Mouse (Mus musculus) retina, postnatal 7 days (tissue): Measurements from ENCODE around the gene Ehmt1.
"Not testable (repeated sequence)": the region's sequence is repeated elsewhere in the genome, so short reads cannot be mapped to it uniquely, and the experiment has no call there.

Source experiments
- DNase-seq: peaks from one replicate; pipeline ENCODE4 v3.0.0-alpha.2; 2012; ENCODE audit warnings: low read depth, low spot score

Gene Ehmt1

GRCm38 (mm10) chr2:24918930-24919838, at the start of gene Ehmt1:
Gene Ehmt1, minus strand, starts transcription at chr2:24919614.
- peak; percentile 91 for DNase-seq

DNA sequence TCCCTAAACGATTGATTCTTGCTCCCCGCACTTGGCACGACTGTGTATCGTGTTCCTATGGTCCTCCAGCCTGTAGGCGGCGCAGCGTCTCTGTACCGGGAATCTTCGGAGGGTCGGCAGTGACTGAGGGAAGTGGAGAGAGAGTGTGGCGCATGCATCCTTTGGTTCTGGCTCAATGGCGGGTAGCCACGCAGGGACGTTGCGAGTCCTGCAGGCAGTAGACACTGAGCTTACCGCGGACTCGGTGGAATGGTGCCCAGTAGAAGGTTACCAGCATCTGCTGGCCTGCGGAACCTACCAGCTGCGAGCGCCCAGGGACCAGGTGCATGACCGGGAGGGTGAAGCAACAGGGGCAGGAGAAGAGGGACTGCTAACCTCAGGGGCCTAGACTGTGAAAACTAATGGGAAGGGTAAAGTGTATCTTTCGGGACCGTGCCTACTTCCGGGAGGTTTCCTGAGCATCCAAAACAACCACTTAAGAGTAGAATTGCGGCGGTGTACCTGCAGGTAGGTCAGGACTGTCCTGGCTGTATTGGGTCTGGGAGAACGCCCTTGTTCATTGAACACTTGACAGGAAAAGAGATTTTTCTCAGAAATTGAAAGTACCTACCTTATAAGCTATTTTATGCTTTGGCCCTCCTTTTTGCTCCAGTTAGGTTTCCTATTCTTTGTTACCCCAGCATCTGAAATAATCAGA, 43.0 kb upstream of the Ehmt1 start, which contains the start of gene Dph7:
Gene Dph7 (plus strand): TSS at position 97 of the 697 bp plus-strand sequence.
- DNase-seq = peak; percentile 78

DNA sequence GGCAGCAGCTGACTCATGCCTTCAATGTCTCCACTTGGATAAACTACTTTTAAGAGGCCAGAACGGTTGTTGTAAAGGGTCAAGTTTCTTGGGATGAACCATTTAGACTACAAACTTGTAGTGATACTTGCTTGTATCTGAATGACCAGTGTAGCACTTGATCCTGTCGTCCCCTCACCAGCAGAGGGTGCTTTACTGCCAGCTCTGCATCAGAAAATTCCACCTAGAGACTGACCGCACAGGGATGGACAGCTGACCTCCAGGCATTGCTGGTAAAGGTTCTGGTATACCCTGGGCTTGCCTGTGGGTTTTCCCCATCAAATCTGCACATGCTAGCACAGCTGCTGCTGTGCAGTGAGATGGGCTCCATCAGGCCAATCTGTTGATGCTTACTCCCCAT, 41.5 kb upstream of the Ehmt1 start:
- DNase-seq = no peak

GRCm38 (mm10) chr2:24952537-24953055, 33.2 kb upstream of the Ehmt1 start:
- DNase-seq = no peak

DNA sequence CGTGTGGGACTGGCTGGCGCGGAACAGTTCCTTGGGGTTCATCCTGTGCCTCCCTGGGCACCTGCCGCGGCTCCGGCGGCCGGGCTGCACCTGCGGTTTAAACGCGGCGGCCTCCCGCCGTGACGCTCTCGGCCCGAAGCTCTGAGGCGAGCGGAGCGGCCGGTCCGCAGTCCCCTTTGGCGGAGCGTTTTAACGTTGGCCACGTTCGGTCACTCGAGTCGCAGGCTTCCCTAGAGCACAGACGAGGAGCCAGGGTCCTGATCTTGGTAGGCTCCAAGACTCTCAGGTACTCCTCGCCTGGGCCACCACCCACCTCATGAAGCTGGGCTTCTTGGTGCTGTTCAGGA, 30.7 kb upstream of the Ehmt1 start:
- DNase-seq = no peak

DNA sequence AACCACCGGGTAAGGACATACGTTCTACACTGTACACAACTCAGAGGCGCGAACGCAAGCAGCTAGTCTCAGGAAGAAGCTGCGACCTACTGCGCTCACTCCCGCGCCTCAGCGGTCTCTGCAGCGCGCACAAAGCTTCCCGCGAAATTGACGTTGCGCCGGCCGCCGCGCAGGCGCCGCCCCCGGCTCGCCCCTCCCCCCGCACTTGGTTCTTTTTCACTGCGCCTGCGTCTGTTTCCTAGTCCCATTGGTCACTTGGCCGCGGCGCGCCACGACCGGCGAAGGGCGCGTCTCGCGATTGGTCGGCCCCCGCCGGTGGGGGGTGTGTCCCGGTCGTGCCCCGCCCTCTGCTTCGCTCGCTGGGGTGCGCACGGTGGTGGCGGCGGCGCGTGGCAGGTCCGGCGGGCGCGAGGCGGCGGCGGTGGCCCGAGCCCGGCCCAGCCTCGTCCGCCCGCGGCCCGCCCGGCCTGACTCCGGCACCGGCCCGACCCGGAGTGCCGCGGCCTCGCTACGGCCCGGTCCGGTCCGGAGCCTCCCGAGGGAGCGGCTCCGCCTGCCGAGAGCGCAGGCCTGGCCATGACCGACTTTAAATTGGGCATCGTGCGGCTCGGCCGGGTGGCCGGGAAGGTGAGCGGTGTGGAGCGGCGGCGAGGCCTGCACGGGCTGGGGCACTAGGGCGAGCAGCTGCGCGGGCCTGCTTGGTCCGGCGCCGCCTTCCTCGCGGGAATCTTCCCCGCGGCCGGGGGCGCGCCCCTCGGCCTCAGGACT, 30.2 kb upstream of the Ehmt1 start, which contains the start of gene Zmynd19:
Gene Zmynd19 (plus strand): TSS at position 372 of the 768 bp plus-strand sequence.
- DNase-seq = peak; percentile 95

DNA sequence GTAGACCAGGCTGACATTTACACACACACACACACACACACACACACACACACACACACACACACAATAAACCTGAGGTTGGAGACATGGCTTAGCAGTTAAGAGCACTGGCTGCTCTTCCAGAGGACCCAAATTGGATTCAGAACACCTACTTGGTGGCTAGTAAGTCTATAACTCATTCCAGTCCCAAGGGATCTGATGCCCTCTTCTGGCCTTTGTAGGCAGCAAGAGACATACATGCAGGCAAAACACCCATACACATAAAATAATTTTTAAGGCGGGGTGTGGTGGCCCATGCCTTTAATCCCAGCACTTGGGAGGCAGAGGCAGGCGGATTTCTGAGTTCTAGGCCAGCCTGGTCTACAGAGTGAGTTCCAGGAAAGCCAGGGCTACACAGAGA, 24.9 kb upstream of the Ehmt1 start:
- not testable (repeated sequence) for DNase-seq

GRCm38 (mm10) chr2:24942092-24942491, 22.7 kb upstream of the Ehmt1 start:
- DNase-seq = no peak

DNA sequence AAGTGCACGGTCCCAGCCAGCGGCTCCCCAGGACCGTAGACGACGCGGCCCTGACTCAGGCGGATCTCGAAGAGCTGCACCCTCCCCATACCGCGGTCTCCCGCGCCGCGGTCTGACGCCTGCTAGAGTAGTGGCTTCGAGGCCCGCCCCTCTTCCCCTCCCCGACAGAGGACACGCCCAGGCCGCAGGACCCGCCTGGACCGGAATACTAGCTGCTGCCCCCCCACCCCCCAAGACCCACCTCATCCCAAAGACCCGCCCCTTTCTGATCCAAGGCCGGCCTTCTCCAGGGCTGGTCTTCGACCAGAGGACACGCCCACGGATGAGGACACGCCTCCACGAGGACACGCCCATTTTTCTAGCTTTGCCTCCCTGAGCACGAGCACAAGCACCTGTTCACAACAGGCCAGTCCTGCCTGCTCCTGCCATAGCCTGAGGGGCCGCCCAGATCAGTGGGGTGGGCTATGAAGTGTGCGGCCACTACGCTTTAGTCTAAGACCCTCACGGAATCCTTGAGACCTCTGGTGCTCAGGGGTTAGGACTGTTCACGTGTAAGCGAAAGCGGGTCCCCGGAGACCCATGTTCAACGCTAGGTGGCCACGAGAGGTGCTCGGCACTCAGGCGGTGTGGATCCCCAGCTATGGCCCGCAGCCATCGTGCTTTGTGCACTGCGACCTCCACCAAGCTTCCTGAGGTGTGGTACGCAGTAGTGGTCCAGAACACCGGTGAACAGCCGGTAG, 15.8 kb upstream of the Ehmt1 start, which contains the start of gene Arrdc1:
Gene Arrdc1 (minus strand): TSS at position 196 of the 740 bp plus-strand sequence.
- DNase-seq = peak; percentile 91

GRCm38 (mm10) chr2:24934441-24934963, 15.1 kb upstream of the Ehmt1 start:
- DNase-seq = no peak

- DNase-seq = no peak
These were observed 10.2 kb upstream of the Ehmt1 start for GRCm38 (mm10) chr2:24929593-24929992.

DNA sequence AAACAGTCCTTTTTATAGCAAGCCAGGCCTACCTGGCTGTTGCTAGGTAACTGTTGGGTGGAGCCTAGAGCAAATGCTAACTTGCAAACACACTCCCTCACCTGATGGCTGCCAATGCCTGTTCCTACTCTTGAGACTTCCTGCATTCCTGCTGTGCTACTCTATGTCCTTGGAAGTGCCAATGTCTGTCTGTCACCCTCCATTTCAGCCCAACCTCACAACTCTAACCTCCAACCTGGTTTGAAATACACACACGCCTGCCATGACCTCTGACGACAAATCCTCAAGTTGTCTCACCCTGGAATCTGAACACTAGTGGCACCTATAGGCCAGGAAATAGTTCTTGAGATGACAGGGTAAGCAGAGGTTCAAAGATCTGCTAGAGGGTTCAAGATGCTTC, 9.7 kb upstream of the Ehmt1 start:
- DNase-seq = no peak

GRCm38 (mm10) chr2:24927810-24928479, 8.5 kb upstream of the Ehmt1 start:
- no peak for DNase-seq

GRCm38 (mm10) chr2:24926965-24927358, 7.5 kb upstream of the Ehmt1 start:
- DNase-seq = no peak

- no peak for DNase-seq
These were observed 7.0 kb upstream of the Ehmt1 start for GRCm38 (mm10) chr2:24926345-24926964.

GRCm38 (mm10) chr2:24925284-24925683, 5.9 kb upstream of the Ehmt1 start:
- DNase-seq = no peak

DNA sequence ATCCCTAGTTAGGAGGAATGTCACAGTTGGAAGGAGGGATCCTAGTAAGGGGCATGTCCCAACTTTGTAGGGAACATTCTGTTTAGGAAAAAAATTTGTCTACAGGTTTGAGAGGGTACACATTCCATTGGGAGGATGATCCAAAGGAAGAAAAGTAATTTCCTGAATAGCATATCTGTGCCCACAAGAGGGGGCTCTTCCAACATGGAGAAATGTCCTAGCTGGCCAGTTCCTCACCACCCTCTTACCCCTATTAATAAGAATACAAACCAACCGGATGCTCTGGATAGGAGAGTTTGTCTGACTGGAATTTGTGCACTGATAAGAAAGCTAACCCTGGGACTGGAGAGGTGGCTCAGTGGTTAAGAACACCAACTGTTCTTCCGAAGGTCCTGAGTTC, 4.1 kb upstream of the Ehmt1 start:
- no peak for DNase-seq

DNA sequence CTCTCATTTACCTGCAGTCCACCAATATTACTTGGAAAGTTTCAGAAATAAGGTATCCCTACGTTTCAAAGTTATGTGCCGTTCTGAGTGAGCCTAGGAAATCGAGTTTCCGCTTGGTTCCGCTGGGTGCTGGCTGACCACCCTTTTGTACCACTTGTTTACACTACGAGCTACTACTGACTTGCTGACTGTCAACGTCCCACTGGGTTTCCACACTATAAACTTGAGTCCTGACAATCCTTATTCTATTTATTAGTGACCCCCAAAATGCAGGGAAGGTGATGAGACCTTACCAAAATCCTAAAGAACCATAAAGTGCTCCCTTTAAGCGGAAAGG, 393 bp upstream of the Ehmt1 start:
- DNase-seq = no peak

DNA sequence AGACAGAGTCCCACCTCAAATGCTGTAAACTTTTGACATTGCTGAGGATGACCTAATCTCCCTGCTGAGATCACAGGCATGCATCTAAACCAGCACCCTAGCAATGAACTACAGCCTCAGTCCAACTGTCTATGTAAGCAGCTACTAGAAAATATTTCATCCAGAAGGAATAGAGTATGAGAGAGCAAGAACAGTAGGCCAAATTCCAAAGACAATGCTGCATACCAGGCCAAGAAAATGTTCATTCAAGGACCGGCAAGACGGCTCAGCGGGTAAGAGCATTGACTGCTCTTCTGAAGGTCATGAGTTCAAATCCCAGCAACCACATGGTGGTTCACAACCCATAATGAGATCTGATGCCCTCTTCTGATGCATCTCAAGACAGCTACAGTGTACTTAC, 4.7 kb downstream of the Ehmt1 start:
- DNase-seq = no peak

DNA sequence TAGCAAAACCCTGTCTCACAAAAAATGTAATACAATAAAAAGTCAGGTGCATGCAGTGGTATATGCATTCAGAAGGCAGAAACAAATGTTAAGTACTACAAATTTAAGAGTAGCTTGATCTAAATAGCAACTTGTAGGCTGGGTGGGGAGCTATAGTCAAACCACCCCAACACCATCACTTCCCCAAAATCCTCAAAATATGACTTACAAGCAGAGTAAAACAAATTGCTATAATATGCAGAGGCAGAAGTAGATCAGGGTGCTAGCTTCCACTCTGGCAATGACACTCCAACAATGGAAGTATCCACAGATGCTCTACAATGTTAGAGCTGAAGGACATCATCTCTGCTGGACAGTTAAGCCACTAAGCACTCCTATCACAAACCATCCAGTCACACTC, 6.8 kb downstream of the Ehmt1 start:
- DNase-seq = no peak
